Mouse (Mus musculus) brain, embryonic 14.5 days (tissue): ENCODE measurements around the gene Cxcl16. TPM values are rescaled to one million over a fixed set of nuclear protein-coding genes. Genes with fewer than 3 reads are reported as not detected.
"Not testable (repeated sequence)": the region's sequence is repeated elsewhere in the genome, so short reads cannot be mapped to it uniquely, and the experiment has no call there.

ENCODE experiments used
- DNase-seq: peaks from one replicate; pipeline ENCODE4 v3.0.0-alpha.2; 2011; ENCODE audit warnings: low read depth
- CTCF ChIP-seq: fragments of 200-500 bp; IDR thresholded peaks from 2 replicates; pipeline ENCODE4 v1.5.1; 2012; ENCODE audit warnings: inconsistent platforms, mild to moderate bottlenecking, moderate library complexity, borderline replicate concordance; ENCODE audit not compliant: insufficient read depth, insufficient read length; ENCODE audit errors: extremely low read depth
- POLR2A ChIP-seq: fragments of 200-500 bp; IDR thresholded peaks from 2 replicates; pipeline ENCODE4 v1.6.1; 2012; ENCODE audit warnings: mild to moderate bottlenecking, inconsistent platforms, borderline replicate concordance; ENCODE audit not compliant: poor library complexity, insufficient read depth, insufficient read length, severe bottlenecking; ENCODE audit errors: extremely low read depth
- polyA plus RNA-seq: library from polyadenylated mRNA; depleted of rRNA; stranded (reverse); fragments of >200 nt; gene quantifications from 2 replicates; pipeline ENCODE4 v1.2.3, GENCODE M21; 2012; rRNA removed

The Cxcl16 gene
- polyA plus RNA-seq, 1 experiment, result 3.5 TPM

DNA sequence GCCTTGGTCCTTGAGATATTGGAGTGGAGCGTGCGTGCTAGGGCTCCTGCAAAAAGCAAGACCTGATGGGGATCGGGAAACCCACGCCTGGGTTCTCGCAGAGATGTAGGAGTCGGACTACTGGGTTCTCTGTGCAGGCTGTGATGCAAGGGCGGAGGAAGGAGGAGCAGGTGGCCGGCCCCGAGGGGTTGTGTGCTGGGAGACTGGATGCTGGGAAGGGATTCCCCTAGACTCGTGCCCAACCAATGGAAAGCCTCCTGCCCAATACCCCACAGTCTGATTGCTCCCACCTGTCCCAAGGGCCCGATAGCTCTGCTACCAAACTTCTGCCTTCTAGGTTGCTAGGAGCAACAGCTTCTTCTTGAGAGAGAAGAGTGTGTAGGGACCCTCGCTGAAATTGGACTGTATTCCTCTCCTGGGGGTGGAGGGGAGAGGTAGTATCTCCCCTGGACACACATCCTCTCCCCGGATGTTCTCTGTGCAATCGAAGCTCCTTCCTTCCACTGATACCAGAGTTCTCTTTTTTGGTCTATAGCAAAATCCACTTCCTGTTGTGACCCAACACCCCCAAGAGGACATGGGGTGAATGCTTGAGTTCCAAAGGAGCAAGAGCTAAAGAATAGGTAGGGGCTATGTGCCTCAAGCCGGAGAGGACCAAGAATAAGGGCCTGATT lies 26.8 kb downstream of the Cxcl16 start:
- TF ChIP-seq POLR2A, result no peak

DNA sequence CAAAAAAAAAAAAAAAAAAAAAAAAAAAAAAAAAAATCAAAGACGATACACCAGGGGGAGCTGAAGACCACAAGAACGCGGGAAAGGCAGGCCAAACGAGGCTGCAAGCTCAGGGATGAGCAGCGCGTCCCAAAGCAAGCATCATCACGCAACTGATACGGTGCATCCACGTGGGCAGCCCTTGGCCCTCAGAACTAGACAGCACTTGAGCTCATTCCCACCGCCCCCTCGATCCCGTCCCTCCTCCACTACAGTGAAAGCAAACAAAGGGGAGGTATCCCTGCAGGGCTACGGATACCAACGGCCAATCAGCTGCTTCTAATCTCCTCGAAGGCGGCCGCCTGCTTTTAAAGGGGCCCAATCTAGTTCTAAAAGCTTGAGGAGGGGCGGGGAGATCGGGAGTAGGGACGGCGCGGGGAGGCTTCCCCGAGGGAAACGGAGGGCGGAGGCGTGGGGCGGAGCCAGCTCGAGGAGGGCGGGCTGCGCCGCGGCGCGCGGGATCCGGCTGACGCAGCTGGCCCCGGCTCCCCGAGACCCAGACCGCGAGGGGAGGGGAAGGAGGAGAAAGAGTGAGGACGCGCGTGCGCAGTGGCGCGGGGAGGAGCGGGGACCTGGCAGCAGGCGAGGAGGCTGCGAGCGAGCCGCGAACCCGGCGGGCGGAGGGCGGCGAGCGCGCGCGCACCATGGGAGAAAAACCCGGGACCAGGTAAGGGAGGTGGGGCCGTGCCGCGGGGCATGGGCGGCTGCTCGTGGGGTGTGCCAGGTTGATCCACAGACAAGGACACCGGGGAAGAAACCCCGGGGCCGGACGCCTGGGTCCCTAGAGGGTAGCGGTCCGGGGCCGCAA lies 27.5 kb downstream of the Cxcl16 start, which contains the start of gene Arrb2:
TSS of gene Arrb2 (plus strand) at position 588 of the 847 bp plus-strand sequence.
- TF ChIP-seq CTCF, result peak; percentile 55
- TF ChIP-seq POLR2A, result peak; percentile 86
- peak; percentile 99 for DNase-seq

More for the DNA sequence above, 26.8 kb downstream of the Cxcl16 start:
- peak; percentile 70 for DNase-seq

DNA sequence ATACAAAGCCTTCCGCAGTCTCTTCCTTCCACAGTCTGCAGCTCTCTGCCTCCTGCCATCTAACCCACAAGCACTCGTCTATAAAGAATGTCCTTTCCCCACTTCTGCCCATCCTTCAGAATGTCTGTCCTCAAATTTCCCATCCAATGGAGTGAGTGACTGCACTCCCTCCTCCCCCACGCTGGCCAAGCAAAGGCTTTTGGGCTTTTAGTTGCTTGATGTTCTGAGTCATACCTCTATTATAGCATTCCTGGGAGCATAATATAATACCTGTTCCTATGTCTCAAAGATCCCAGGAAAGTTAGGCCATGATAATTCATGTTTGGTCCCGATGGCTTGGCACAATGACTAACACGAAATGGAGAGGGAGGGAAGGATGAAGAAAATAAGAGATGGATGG lies 28.2 kb downstream of the Cxcl16 start:
- no peak for DNase-seq
- TF ChIP-seq POLR2A (no peak), CTCF (no peak)

GRCm38 (mm10) chr11:70426598-70426997 lies 33.2 kb downstream of the Cxcl16 start:
- not testable (repeated sequence) for DNase-seq

DNA sequence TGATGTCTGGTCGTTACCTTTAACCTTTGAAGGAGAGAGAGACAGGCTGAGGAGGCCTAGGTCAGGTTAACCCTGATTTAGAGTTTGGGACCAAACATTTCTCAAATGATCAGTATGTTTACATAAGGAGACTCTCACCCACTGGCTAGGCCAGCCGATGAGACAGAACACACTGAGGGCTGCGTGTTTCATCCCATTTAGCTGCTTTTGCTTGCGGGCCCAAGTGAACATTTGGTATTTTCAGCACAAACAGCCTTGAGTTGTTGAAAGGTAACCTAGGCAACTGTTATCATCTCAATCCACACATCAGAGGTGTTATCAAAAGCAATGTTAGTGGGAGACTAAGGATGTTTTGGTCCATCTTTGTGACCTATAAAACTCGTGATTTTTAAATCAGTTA lies 40.3 kb downstream of the Cxcl16 start:
- no peak for TF ChIP-seq CTCF
- TF ChIP-seq POLR2A, result no peak
- no peak for DNase-seq

DNA sequence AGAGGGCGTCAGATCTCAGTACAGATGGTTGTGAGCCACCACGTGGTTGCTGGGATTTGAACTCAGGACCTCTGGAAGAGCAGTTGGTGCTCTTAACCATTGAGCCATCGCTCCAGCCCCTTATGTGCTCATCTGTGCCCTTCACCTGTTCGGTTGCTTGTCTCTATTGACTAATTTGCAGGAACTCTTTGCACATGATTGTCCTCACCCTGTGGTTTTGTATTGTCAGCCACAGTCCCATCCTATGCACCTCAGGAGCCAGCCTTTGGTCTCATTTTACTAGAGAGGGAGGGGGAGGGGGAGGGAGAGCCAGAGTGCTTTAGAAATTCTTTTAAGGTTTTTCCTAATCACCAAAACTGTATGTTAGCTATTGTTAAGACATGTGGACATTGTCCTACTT lies 41.6 kb downstream of the Cxcl16 start:
- no peak for TF ChIP-seq CTCF
- no peak for TF ChIP-seq POLR2A

GRCm38 (mm10) chr11:70413961-70414360 lies 45.8 kb downstream of the Cxcl16 start:
- DNase-seq, result peak; percentile 85
- TF ChIP-seq POLR2A (no peak), CTCF (peak; percentile 87; the same call in 1 of the 2 replicates)

More for the DNA sequence above, 41.6 kb downstream of the Cxcl16 start:
- DNase-seq, result no peak

GRCm38 (mm10) chr11:70412591-70412990 lies 47.2 kb downstream of the Cxcl16 start:
- TF ChIP-seq CTCF, result no peak
- TF ChIP-seq POLR2A, result no peak
- no peak for DNase-seq

DNA sequence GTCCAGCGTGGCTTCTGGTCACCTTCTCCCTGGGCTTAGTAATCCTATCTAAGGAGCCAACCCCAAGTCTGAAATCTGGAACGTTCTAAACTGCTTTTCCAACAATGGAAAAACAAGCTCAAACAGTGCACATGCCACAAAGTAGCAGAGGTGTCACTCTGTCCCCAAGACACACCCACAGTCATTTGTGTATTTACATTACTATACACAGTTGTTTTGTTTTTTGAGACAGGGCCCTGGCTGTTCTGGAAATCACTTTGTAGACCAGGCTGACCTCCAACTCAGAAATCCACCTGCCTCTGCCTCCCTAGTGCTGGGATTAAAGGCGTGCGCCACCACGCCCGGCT lies 49.5 kb downstream of the Cxcl16 start:
- TF ChIP-seq CTCF (no peak), POLR2A (no peak)

DNA sequence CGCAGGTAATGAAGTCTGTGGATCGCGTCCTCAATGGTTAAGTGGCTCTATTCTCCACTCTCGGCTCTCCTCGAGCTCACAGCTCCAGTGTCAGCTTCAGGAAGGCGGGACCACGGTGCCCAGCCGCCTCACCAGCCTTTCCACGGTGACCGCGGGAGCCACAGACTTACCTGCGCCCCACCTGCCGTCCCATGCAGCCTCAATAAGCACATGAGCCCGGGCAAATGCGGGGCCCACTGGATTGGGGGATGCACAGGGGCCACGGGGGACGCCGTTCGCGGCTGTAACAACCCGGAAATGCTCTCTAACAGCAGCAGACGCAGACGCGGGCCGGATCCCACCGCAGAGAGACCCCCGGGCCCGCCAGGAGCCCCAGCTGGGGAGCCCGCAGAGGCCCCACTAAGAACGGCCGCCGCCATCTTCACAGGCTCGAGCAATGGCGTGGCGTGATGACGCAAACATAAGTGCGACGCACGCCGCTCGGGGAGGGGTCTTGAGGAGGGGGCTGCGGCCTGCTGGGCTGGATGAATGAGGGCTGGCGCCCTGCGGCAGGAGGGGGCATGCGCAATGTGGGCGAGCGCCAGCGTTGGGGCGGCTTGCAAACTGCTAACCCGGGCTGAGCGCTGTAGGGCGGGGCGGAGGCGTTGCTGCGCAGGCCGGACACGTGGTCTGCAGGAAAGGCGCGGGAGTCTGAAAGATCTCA lies 50.0 kb downstream of the Cxcl16 start, which contains the start of gene Pelp1:
TSS of gene Pelp1 (minus strand) at position 438 of the 703 bp plus-strand sequence.
- TF ChIP-seq POLR2A (peak; percentile 65; the same call in 1 of the 2 replicates), CTCF (no peak)
- DNase-seq, result peak; percentile 99

More for the DNA sequence above, 49.5 kb downstream of the Cxcl16 start:
- no peak for DNase-seq

Other genes starting within 250 kb of the Cxcl16 start
- gene Slc16a11, start 247.2 kb downstream of the Cxcl16 start, polyA plus RNA-seq, result 2.8 and 3.8 TPM in 2 replicates
- 13.9 and 15.1 TPM in 2 replicates for gene Slc16a13, start 238.9 kb downstream of the Cxcl16 start, polyA plus RNA-seq
- 4.5 and 5.9 TPM in 2 replicates for gene Bcl6b, start 230.2 kb downstream of the Cxcl16 start, polyA plus RNA-seq
- gene 0610010K14Rik, start 222.1 kb downstream of the Cxcl16 start, polyA plus RNA-seq, result 153 and 207 TPM in 2 replicates
- 14.8 and 18.0 TPM in 2 replicates for gene Gm21988, start 220.2 kb downstream of the Cxcl16 start, polyA plus RNA-seq
- gene Rnasek, start 220.1 kb downstream of the Cxcl16 start, polyA plus RNA-seq, result 106 and 125 TPM in 2 replicates
- 0.78 and 1.6 TPM in 2 replicates for gene Alox12, start 204.6 kb downstream of the Cxcl16 start, polyA plus RNA-seq
- not detected in 2 replicates for gene Alox12e, start 137.4 kb downstream of the Cxcl16 start, polyA plus RNA-seq
- gene Alox15, start 108.0 kb downstream of the Cxcl16 start, polyA plus RNA-seq, result 0.05 and 0.29 TPM in 2 replicates
- 31.2 and 34.2 TPM in 2 replicates for gene Pelp1, start 50.0 kb downstream of the Cxcl16 start, polyA plus RNA-seq
- 68.7 and 86.1 TPM in 2 replicates for gene Arrb2, start 27.3 kb downstream of the Cxcl16 start, polyA plus RNA-seq
- gene Med11, start 8.1 kb downstream of the Cxcl16 start, polyA plus RNA-seq, result 28.1 and 31.8 TPM in 2 replicates
- 0.93 and 1.4 TPM in 2 replicates for gene Zmynd15, start 551 bp downstream of the Cxcl16 start, polyA plus RNA-seq
- 1.6 and 2.3 TPM in 2 replicates for gene Tm4sf5, start 45.3 kb upstream of the Cxcl16 start, polyA plus RNA-seq
- 0.14 and 0.15 TPM in 2 replicates for gene Vmo1, start 54.6 kb upstream of the Cxcl16 start, polyA plus RNA-seq
- gene Gltpd2, start 59.2 kb upstream of the Cxcl16 start, polyA plus RNA-seq, result 0.09 TPM in 1 of 2 replicates, not detected in the other
- 405 and 560 TPM in 2 replicates for gene Psmb6, start 65.4 kb upstream of the Cxcl16 start, polyA plus RNA-seq
- gene Gm40193, start 73.0 kb upstream of the Cxcl16 start, polyA plus RNA-seq, result not detected in 2 replicates
- gene Pld2, start 80.1 kb upstream of the Cxcl16 start, polyA plus RNA-seq, result 18.9 and 19.9 TPM in 2 replicates
- gene Mink1, start 102.9 kb upstream of the Cxcl16 start, polyA plus RNA-seq, result 94.3 and 99.5 TPM in 2 replicates
- not detected in 2 replicates for gene 4930544D05Rik, start 155.9 kb upstream of the Cxcl16 start, polyA plus RNA-seq
- 0.16 TPM in 1 of 2 replicates, not detected in the other for gene Chrne, start 159.2 kb upstream of the Cxcl16 start, polyA plus RNA-seq
- gene Gp1ba, start 179.1 kb upstream of the Cxcl16 start, polyA plus RNA-seq, result 0.06 and 0.30 TPM in 2 replicates
- gene Rnf167, start 187.3 kb upstream of the Cxcl16 start, polyA plus RNA-seq, result 91.1 and 127 TPM in 2 replicates
- 129 and 149 TPM in 2 replicates for gene Slc25a11, start 187.5 kb upstream of the Cxcl16 start, polyA plus RNA-seq
- gene Pfn1, start 194.7 kb upstream of the Cxcl16 start, polyA plus RNA-seq, result 419 and 479 TPM in 2 replicates
- 23.0 and 24.1 TPM in 2 replicates for gene Eno3, start 197.2 kb upstream of the Cxcl16 start, polyA plus RNA-seq
- gene Spag7, start 209.4 kb upstream of the Cxcl16 start, polyA plus RNA-seq, result 56.3 and 76.0 TPM in 2 replicates
- gene Camta2, start 228.1 kb upstream of the Cxcl16 start, polyA plus RNA-seq, result 17.7 and 25.2 TPM in 2 replicates
- 0.61 and 0.72 TPM in 2 replicates for gene Inca1, start 240.2 kb upstream of the Cxcl16 start, polyA plus RNA-seq
- gene Kif1c, start 240.6 kb upstream of the Cxcl16 start, polyA plus RNA-seq, result 15.7 and 23.0 TPM in 2 replicates